Mouse (Mus musculus): Measurements from ENCODE around the gene Lrriq3. TPM values are rescaled to one million over a fixed set of nuclear protein-coding genes. Genes with fewer than 3 reads are reported as not detected.

The Lrriq3 gene
- polyA plus RNA-seq (2015; fragmentation: Nextera tagmentation; extraction: Ambion mirVana): 1.2 and 1.6 TPM in 2 replicates

- Histone ChIP-seq H3K27ac (ENCODE audit: low read depth, low read length) (peak within 1 kb of the TSS; percentile 96), H3K4me3 (ENCODE audit: low read length) (peak within 1 kb of the TSS; percentile 71), H3K4me1 (ENCODE audit: control insufficient read depth, insufficient read depth, low read depth, low read length) (peaks cover 6% of the 10 kb centered on the region; the same call in 1 of the 2 replicates), H3K4me2 (ENCODE audit: low read length) (peak within 1 kb of the TSS; percentile 74), H3K9me3 (ENCODE audit: control insufficient read depth, low read length) (no peaks in the 10 kb centered on the region), H3K27me3 (replicated peaks; ENCODE audit: control insufficient read depth, insufficient read depth, low read length) (no peaks in the 10 kb centered on the region), H3K9ac (ENCODE audit: low read depth, low read length) (peak within 1 kb of the TSS; percentile 83), H3K36me3 (ENCODE audit: control insufficient read depth, insufficient read depth, low read length) (no peaks in the 10 kb centered on the region)
- under 1% methylated on average over 47 of the region's 47 CpGs for WGBS
- ATAC-seq: peak; percentile 100
Observed at GRCm38 (mm10) chr3:155093116-155093956, at the start of gene Lrriq3, which contains the start of gene Fpgt. Gene Lrriq3 (plus strand): TSS chr3:155093434. Gene Fpgt (minus strand): TSS chr3:155093403.

- Histone ChIP-seq H3K4me2 (ENCODE audit: low read length) (no peak overlapping the region), H3K27ac (ENCODE audit: low read depth, low read length) (no peak overlapping the region), H3K9me3 (ENCODE audit: control insufficient read depth, low read length) (no peaks in the 10 kb centered on the region), H3K27me3 (replicated peaks; ENCODE audit: control insufficient read depth, insufficient read depth, low read length) (no peaks in the 10 kb centered on the region), H3K36me3 (ENCODE audit: control insufficient read depth, insufficient read depth, low read length) (no peaks in the 10 kb centered on the region), H3K9ac (ENCODE audit: low read depth, low read length) (no peak overlapping the region), H3K4me1 (ENCODE audit: control insufficient read depth, insufficient read depth, low read depth, low read length) (no peaks in the 10 kb centered on the region), H3K4me3 (ENCODE audit: low read length) (no peak overlapping the region)
- no peak for ATAC-seq
Observed at GRCm38 (mm10) chr3:155052021-155052420, 41.2 kb upstream of the Lrriq3 start.

- no peak overlapping the region for H3K4me2 ChIP-seq (ENCODE audit: low read length)
- WGBS: 64% methylated on average over 1 of the region's 1 CpGs
- no peak overlapping the region for H3K9ac ChIP-seq (ENCODE audit: low read depth, low read length)
- H3K9me3 ChIP-seq (ENCODE audit: control insufficient read depth, low read length): no peaks in the 10 kb centered on the region
- no peaks in the 10 kb centered on the region for H3K27me3 ChIP-seq (replicated peaks; ENCODE audit: control insufficient read depth, insufficient read depth, low read length)
- no peak overlapping the region for H3K4me3 ChIP-seq (ENCODE audit: low read length)
- H3K4me1 ChIP-seq (ENCODE audit: control insufficient read depth, insufficient read depth, low read depth, low read length): no peaks in the 10 kb centered on the region
- H3K36me3 ChIP-seq (ENCODE audit: control insufficient read depth, insufficient read depth, low read length): no peaks in the 10 kb centered on the region
- H3K27ac ChIP-seq (ENCODE audit: low read depth, low read length): no peak overlapping the region
- ATAC-seq: no peak
Observed at GRCm38 (mm10) chr3:155053189-155053588, 40.0 kb upstream of the Lrriq3 start.

- ATAC-seq: no peak
Observed at GRCm38 (mm10) chr3:155055231-155055916, 37.9 kb upstream of the Lrriq3 start, which contains the start of gene Tnni3k. Gene Tnni3k (minus strand): TSS chr3:155055407.

GRCm38 (mm10) chr3:155056606-155057005 lies 36.6 kb upstream of the Lrriq3 start:
- no peaks in the 10 kb centered on the region for H3K27me3 ChIP-seq (replicated peaks; ENCODE audit: control insufficient read depth, insufficient read depth, low read length)
- H3K4me1 ChIP-seq (ENCODE audit: control insufficient read depth, insufficient read depth, low read depth, low read length): no peaks in the 10 kb centered on the region
- H3K9me3 ChIP-seq (ENCODE audit: control insufficient read depth, low read length): no peaks in the 10 kb centered on the region
- no peak overlapping the region for H3K9ac ChIP-seq (ENCODE audit: low read depth, low read length)
- ATAC-seq: no peak
- no peaks in the 10 kb centered on the region for H3K36me3 ChIP-seq (ENCODE audit: control insufficient read depth, insufficient read depth, low read length)
- H3K27ac ChIP-seq (ENCODE audit: low read depth, low read length): no peak overlapping the region
- H3K4me3 ChIP-seq (ENCODE audit: low read length): no peak overlapping the region
- no peak overlapping the region for H3K4me2 ChIP-seq (ENCODE audit: low read length)

More at GRCm38 (mm10) chr3:155055231-155055916, 37.9 kb upstream of the Lrriq3 start, which contains the start of gene Tnni3k:
- Histone ChIP-seq H3K27ac (ENCODE audit: low read depth, low read length) (no peak within 1 kb of the TSS), H3K4me3 (ENCODE audit: low read length) (no peak within 1 kb of the TSS), H3K4me2 (ENCODE audit: low read length) (no peak within 1 kb of the TSS), H3K36me3 (ENCODE audit: control insufficient read depth, insufficient read depth, low read length) (no peaks in the 10 kb centered on the region), H3K4me1 (ENCODE audit: control insufficient read depth, insufficient read depth, low read depth, low read length) (no peaks in the 10 kb centered on the region), H3K9ac (ENCODE audit: low read depth, low read length) (no peak within 1 kb of the TSS), H3K9me3 (ENCODE audit: control insufficient read depth, low read length) (no peaks in the 10 kb centered on the region), H3K27me3 (replicated peaks; ENCODE audit: control insufficient read depth, insufficient read depth, low read length) (no peaks in the 10 kb centered on the region)
- WGBS: 81% methylated on average over 6 of the region's 6 CpGs

GRCm38 (mm10) chr3:155057566-155057965 lies 35.7 kb upstream of the Lrriq3 start:
- Histone ChIP-seq H3K4me2 (ENCODE audit: low read length) (no peak overlapping the region), H3K36me3 (ENCODE audit: control insufficient read depth, insufficient read depth, low read length) (no peaks in the 10 kb centered on the region), H3K4me1 (ENCODE audit: control insufficient read depth, insufficient read depth, low read depth, low read length) (no peaks in the 10 kb centered on the region), H3K9ac (ENCODE audit: low read depth, low read length) (no peak overlapping the region), H3K9me3 (ENCODE audit: control insufficient read depth, low read length) (no peaks in the 10 kb centered on the region), H3K27me3 (replicated peaks; ENCODE audit: control insufficient read depth, insufficient read depth, low read length) (no peaks in the 10 kb centered on the region), H3K27ac (ENCODE audit: low read depth, low read length) (no peak overlapping the region), H3K4me3 (ENCODE audit: low read length) (no peak overlapping the region)
- ATAC-seq: no peak

GRCm38 (mm10) chr3:155058800-155059448 lies 34.3 kb upstream of the Lrriq3 start:
- Histone ChIP-seq H3K36me3 (ENCODE audit: control insufficient read depth, insufficient read depth, low read length) (no peaks in the 10 kb centered on the region), H3K4me2 (ENCODE audit: low read length) (no peak overlapping the region), H3K9ac (ENCODE audit: low read depth, low read length) (no peak overlapping the region), H3K4me3 (ENCODE audit: low read length) (no peak overlapping the region), H3K27me3 (replicated peaks; ENCODE audit: control insufficient read depth, insufficient read depth, low read length) (no peaks in the 10 kb centered on the region), H3K27ac (ENCODE audit: low read depth, low read length) (no peak overlapping the region), H3K4me1 (ENCODE audit: control insufficient read depth, insufficient read depth, low read depth, low read length) (no peaks in the 10 kb centered on the region), H3K9me3 (ENCODE audit: control insufficient read depth, low read length) (no peaks in the 10 kb centered on the region)
- no peak for ATAC-seq
- 83% methylated on average over 6 of the region's 6 CpGs for WGBS

- no peak for ATAC-seq
Observed at GRCm38 (mm10) chr3:155059449-155059822, 33.8 kb upstream of the Lrriq3 start.

GRCm38 (mm10) chr3:155077908-155078307 lies 15.3 kb upstream of the Lrriq3 start:
- H3K4me3 ChIP-seq (ENCODE audit: low read length): no peak overlapping the region
- H3K9me3 ChIP-seq (ENCODE audit: control insufficient read depth, low read length): no peaks in the 10 kb centered on the region
- no peaks in the 10 kb centered on the region for H3K27me3 ChIP-seq (replicated peaks; ENCODE audit: control insufficient read depth, insufficient read depth, low read length)
- no peaks in the 10 kb centered on the region for H3K36me3 ChIP-seq (ENCODE audit: control insufficient read depth, insufficient read depth, low read length)
- no peaks in the 10 kb centered on the region for H3K4me1 ChIP-seq (ENCODE audit: control insufficient read depth, insufficient read depth, low read depth, low read length)
- 86% methylated on average over 4 of the region's 4 CpGs for WGBS
- no peak overlapping the region for H3K27ac ChIP-seq (ENCODE audit: low read depth, low read length)
- no peak overlapping the region for H3K4me2 ChIP-seq (ENCODE audit: low read length)
- H3K9ac ChIP-seq (ENCODE audit: low read depth, low read length): no peak overlapping the region
- ATAC-seq: no peak

More at GRCm38 (mm10) chr3:155059449-155059822, 33.8 kb upstream of the Lrriq3 start:
- Histone ChIP-seq H3K36me3 (ENCODE audit: control insufficient read depth, insufficient read depth, low read length) (no peaks in the 10 kb centered on the region), H3K27ac (ENCODE audit: low read depth, low read length) (no peak overlapping the region), H3K4me2 (ENCODE audit: low read length) (no peak overlapping the region), H3K9ac (ENCODE audit: low read depth, low read length) (no peak overlapping the region), H3K27me3 (replicated peaks; ENCODE audit: control insufficient read depth, insufficient read depth, low read length) (no peaks in the 10 kb centered on the region), H3K9me3 (ENCODE audit: control insufficient read depth, low read length) (no peaks in the 10 kb centered on the region), H3K4me1 (ENCODE audit: control insufficient read depth, insufficient read depth, low read depth, low read length) (no peaks in the 10 kb centered on the region), H3K4me3 (ENCODE audit: low read length) (no peak overlapping the region)

All from hindbrain, embryonic 16.5 days (tissue).